Mouse (Mus musculus): ENCODE data around the gene Cdkal1.

Cdkal1 gene

DNA sequence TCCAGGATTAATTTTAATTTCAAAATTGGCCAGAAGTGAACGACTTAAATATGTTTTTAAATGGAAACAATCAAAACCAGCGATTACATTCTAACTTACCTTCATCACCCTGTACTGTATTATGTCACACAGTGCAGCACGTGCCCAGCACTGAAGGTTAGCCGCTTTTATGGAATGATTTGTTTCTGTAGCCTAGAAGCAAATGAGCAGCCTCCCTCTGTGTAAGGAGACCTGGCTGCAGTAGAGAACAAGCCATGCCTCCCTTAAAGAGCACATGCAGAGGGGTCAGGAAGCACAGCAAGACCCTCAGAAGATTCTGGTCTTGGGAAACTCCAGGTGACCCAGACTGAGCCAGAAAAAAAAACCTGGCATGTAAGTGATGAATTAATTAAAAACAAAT is 459.8 kb downstream of the Cdkal1 start:
- no peak for DNase-seq

GRCm38 (mm10) chr13:29390025-29390424 is 465.4 kb downstream of the Cdkal1 start:
- no peak for DNase-seq

DNA sequence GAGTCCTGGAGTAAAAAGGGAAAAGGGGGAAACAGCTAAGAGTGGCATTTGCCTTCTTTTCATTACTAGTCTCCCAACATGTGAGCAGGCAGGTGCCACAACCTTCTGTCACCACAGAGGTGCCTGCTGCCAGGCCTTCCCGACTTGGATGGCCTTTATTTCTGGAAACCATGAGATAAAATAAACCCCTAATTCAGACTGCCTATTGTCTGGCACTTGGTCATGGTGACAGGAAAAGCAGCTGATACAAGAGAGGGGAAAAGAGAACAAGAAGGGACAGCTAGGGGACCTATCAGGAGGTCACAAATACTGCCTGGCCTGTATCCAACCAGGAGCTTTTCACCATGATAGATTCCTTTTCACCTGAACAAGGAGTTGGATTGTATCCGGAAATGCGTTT is 466.6 kb downstream of the Cdkal1 start:
- no peak for DNase-seq

DNA sequence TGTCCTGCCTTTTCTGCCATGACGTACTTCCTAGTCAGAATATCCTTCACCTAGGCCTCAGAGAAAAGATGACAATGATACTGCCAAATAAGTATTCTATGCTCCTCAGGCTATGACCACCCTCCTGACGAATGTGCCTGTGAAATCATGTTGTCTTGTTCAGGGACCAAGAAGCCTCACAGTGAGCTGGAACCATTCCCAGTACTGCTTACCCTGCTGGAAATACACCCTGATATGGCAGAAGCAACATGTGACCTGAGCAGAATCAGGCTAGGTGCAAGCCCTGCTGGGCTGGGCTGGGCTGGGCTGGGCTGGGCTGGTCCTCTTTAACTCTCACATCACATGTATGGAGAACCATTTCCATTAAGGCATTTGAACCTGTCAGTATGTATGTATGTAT is 477.9 kb downstream of the Cdkal1 start:
- DNase-seq, result no peak

DNA sequence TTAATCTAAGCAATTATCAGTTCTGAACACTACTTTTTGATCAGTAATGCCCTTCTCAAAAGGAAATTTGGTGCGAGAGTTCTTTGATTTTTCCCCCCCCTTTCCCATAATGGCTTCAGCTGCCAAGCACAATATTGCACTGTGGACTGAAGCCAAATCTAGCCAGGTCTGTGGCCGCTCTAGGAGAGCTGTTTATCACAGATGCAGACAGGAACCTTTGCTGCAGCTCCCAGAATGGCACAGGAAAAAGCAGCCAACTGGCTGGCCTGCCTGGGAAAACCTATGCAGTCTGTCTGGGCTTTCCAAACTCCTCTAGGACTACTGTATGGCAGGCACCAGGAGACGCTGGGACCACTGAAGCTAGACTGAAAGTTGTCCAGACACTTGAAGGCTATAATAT is 483.6 kb downstream of the Cdkal1 start:
- no peak for DNase-seq

DNA sequence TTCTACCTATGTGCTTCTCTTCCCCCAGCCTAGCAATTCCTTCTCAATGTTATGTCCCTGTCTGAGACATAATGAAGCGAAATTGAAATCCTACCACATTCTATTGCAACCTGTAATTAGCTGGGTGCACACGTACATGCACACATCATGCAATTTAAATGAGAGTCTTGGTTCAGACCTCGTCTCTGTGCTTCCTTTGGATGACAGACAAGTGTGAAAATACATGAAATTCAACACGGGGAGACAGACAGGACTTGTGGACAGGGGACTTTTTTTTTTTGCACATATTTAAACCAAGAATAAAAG is 484.1 kb downstream of the Cdkal1 start:
- no peak for DNase-seq

GRCm38 (mm10) chr13:29370731-29371465 is 484.6 kb downstream of the Cdkal1 start:
- no peak for DNase-seq

DNA sequence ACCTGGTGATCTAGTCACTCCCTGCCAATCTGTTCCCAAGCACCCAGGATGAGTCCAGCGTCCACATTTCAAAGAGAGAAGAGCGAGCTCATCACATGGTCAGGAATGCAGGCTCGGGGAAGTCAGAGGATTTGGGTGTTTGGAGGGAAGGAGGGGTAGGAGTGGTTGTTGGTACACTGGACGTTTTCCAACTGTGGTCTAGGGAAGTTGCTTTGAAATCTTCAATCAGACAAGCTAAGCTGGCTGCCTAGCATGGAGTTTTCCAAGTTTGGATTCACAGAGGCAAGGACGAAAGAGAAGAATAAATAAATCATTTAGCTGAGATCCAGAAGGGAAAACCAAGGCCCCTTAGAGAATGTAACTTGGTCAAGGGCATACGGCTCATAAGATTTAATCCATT is 486.7 kb downstream of the Cdkal1 start:
- DNase-seq, result no peak

DNA sequence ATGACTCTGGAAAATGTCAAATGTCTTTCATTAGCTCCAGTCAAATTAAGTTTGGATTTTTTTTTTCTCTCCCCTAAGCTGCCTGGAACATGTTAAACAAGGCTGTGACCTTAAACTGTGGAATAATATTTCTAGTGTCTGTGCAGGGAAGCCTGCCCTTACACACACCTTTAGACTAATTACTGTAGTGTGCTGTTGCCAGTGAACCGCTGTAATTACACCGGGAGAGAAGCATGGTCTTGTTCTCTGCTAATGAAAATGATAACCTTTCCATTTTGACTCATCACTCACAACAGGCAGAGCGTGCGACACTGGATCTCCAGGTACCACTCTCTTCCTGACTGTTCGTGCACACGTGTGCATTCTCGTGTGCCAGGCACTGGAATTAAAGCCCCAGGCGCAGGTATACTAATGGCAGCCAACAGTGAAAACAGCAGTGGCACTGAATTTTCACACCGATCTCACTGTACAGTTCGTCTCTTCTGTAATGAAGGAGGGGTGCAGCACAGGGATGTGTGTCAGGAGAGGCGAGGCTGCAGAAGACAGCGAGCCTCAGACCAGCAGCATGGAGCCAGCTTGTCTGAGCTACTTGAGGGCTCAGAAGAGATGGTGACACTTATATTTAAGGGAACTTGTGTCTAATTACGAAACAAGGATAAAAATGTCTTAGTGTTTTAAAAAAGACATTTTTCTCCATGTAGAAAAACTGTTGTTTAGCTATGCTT is 490.4 kb downstream of the Cdkal1 start:
- no peak for DNase-seq

DNA sequence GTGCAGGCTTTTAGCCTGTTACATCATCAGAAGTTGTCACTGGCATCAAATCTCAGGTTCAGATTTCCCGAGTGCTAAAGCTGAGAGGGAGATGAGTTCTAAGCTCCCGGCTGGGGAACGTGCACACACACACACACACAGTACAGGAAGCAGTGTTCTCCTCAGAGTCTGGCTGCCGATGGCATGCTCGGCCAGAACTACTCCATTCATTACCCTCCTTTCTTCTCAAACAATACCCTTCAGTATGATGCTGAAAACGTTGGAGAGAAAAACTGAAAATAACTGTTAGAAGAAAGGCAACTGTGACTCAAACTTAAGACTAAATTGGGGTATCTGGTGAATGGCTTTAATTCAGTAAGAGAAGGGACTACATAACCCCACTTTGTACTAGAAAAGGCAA is 491.5 kb downstream of the Cdkal1 start:
- DNase-seq, result no peak

DNA sequence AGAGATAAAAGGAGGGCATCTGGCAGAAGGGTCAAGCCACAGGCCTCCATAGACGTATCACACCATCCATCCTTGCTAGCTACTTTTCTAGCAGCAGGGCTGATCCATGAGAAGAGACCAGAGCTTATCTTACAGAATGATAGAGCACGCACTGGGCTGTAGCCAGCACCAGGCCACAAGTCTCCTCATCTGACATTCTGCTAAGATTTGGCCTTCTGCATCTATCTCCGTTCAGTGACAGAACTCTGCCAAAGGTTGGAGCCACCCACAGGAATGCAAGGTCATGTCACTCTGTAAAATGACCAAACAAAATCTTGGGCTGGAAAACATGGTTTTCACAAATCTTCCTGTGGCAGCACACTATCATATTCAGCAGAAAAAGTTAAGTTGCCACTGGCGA is 493.6 kb downstream of the Cdkal1 start:
- DNase-seq, result no peak

GRCm38 (mm10) chr13:29360899-29361298 is 494.6 kb downstream of the Cdkal1 start:
- DNase-seq, result no peak

GRCm38 (mm10) chr13:29359341-29359740 is 496.1 kb downstream of the Cdkal1 start:
- DNase-seq, result no peak

DNA sequence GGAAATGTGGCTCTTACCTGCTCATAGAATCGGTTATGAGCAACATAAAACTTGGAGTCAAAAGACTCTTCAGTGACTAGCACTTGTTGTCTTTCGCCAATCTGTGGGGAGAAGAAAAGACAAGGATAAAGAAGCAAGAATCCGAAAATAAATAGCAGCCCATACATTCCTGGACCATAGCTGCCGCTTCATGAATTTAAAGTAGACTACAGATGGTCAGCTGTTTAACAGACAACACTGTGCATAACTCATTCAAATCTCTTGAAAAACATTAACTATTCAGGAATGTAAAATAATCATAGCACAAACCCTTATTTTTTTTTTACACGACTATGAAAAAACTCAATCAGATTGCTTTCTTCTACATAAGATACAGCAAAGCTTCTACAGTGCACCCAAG is 498.0 kb downstream of the Cdkal1 start:
- DNase-seq, result no peak

GRCm38 (mm10) chr13:29356158-29356485 is 499.4 kb downstream of the Cdkal1 start:
- no peak for DNase-seq

- no peak for DNase-seq
These were observed 499.9 kb downstream of the Cdkal1 start for GRCm38 (mm10) chr13:29355484-29356157.

DNA sequence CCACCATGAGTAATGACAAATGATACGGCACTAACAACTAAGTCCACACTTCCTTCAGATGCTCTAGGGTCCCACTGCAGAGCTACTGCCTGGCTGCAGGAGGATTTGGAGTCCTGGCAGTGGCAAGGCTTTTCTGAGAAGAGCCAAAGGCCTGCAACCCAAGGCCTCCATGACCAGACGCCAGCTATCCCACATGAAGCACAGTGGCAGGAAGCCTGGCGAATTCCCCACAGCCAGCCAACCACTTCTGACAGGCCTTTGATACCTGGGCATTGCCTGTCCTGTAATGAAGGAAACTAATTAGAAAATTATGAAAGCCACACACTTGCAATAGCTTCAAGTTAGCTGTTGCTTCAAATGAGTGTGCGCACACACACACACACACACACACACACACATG is 500.5 kb downstream of the Cdkal1 start:
- DNase-seq, result no peak

DNA sequence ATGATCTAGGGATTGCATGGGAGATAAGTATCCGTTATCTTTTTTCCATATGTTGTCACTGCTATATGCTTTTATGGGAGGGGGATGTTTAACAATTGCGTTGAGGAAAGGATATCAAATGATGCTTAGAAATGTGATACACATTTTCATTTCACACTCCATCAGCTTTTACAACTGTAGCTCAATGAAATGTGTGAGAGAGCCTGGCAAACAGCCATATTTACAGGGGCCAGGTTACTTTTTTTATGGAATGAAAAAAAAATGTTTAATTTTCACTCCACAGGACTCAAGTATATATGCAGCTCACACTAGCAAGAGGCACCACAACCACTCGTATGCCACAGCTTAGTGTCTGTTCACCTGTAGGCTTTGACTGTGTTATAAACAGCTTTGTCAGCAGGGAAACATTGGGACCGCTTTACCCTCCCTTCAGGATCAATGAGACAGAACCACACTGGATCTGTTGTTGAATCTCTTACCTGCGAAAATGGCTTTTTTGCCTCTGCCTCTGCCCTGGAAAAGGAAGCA is 501.5 kb downstream of the Cdkal1 start:
- no peak for DNase-seq

DNA sequence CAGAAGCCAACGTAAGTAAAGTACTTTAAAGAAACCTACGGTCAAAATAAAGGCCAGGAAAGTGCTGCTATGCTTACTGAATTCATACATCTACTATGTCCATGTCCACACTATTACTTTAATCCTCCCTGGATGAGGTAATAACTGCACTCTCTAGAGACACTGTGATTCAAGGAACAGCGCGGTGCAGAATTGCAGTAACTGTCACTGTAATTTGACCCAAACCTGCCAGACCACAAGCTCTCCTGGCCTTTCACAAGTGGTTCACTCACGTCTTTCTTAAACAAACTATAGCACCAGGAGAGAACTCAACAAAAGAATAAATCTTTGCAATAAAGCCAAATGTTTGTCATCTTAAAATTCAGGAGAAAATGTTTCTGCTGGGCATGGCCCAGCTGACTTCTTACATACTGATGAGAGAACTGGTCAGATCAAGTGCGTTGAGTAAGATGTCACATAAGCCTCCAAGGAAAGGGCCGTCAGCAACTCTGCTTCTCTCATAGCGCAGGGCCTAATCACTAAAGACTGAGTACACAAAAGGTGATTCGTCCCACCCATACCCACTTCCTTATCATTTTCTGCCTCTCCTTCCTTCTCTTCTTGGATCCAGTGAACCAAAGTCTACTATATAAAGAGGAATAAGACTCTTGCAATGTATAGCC is 504.3 kb downstream of the Cdkal1 start:
- DNase-seq, result no peak

GRCm38 (mm10) chr13:29350004-29350403 is 505.5 kb downstream of the Cdkal1 start:
- DNase-seq, result no peak

GRCm38 (mm10) chr13:29349386-29349961 is 506.0 kb downstream of the Cdkal1 start:
- no peak for DNase-seq

- no peak for DNase-seq
These were observed 507.1 kb downstream of the Cdkal1 start for GRCm38 (mm10) chr13:29348331-29348730.
